Mouse (Mus musculus): ENCODE measurements around the gene Sacs.
A peak's percentile ranks its signal among the peaks of the same experiment; 100 is the strongest.

Gene Sacs

DNA sequence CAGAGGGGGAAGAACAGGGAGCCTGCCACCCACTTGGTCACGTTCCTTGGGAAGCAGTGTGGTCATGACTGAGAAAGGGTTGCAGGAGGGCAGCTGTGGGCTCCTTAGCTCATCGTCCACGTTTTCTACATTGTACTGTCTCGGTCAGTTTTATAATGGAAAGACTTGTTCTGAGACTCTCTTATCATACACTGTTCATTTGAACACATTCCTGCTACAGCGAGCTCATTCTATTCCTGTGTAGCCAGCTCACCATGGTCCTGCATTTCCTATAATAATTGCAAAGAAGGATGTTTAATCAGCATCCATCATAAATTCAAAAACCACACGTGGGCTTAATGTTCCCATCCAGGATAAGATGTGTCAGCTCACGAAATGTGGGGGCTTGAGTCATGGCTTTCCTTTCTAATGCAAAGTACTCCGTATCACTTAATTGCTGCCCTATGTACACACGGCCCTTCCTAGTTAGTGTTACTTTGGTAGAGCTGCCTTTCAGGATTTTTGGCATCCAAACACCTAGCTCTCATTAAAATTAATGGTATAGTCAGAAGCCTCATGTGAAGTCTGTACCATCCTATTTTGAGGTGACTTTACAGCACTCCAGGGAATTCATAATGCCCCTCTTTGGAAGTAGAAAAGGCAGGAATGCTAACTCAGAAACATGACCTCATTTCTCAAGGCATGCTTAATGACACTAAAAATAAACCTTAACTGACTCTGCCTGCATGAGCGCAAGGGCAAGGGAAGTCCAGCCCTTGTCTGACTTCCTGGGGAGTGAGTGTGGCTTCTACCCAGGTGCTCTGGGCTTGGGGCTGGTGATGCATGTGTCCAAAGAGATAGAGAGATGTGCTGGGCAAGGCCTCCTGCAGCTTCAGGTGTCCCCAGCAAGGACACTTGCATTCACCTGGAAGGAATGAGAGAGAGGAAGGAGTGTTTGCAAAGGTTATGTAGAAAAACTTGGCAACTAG is 23.4 kb downstream of the Sacs start:
- DNase-seq (ENCODE audit: low read depth) = no peak

- DNase-seq (ENCODE audit: low read depth) = no peak
Measured at GRCm38 (mm10) chr14:61164461-61164860, 26.2 kb downstream of the Sacs start.

- no peak for DNase-seq (ENCODE audit: low read depth)
Measured at GRCm38 (mm10) chr14:61165929-61166328, 27.7 kb downstream of the Sacs start.

- DNase-seq (ENCODE audit: low read depth) = peak; percentile 15
Measured at GRCm38 (mm10) chr14:61171261-61171970, 33.2 kb downstream of the Sacs start.

DNA sequence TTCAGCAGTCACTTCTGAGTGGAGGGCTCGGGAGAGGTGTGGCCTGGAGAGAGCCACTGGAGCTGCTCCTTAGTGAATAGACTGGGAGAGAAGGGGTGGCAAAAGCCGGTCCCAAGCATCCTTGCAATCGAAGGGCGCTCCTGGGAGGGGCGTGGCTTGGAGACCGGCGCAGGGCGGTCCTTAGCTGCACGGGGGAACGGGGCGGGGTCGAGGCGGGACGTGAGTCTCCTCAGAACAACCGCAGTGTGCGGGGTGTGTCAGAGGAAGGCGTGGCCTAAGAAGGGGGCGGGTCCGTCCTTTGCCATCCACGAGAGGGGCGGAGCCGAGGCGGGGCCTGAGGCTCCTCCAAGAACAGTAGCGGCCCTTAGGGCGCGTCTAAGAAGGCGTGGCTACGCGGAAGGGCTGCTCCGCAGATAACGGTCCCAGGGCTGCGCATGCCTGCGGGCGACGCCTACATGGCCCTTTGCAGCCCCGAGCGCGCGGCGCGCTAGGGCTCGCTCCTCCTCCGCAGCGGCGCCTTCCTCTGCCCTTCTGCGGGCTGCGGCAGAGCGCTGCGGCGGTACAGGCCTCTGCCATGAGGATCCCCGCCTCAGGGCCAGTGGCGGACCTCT is 34.4 kb downstream of the Sacs start:
- DNase-seq (ENCODE audit: low read depth) = peak; percentile 100

- peak; percentile 85 for DNase-seq (ENCODE audit: low read depth)
Measured at GRCm38 (mm10) chr14:61173229-61173628, 35.0 kb downstream of the Sacs start.

DNA sequence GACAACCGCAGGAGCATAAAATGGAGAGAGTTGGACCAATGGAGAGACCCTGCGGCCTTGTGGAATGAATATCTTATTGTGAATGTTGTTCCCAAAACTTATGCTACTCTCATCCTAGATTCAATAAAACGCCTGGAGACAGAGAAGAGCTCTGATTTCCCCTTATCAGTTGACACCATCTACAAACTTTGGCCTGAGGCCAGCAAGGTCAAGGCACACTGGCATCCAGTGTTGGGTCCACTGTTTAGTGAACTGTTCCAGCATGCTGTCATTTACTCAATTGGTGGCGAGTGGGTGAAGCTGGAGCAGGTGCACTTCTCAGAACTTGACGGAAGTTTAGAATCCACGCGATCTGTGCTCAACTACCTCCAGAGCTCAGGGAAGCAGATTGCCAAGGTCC is 53.6 kb downstream of the Sacs start:
- DNase-seq (ENCODE audit: low read depth) = no peak

DNA sequence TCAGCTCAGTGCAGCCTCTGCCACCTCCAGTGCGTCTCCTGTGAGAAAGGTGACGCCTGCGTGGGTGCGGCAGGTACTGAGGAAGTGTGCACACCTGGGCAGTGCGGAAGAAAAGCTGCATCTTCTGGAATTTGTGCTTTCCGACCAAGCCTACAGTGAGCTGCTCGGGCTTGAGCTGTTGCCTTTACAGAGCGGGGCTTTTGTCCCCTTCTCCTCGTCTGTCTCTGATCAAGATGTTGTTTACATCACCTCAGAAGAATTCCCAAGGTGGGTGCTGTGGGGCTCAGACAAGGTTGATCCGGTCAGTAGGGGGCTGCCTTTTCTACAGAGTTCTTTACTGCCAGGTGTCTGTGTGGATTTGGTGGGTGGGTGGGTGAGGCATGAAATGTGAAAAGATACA is 54.1 kb downstream of the Sacs start:
- no peak for DNase-seq (ENCODE audit: low read depth)

GRCm38 (mm10) chr14:61194416-61194815 is 56.2 kb downstream of the Sacs start:
- DNase-seq (ENCODE audit: low read depth) = no peak

DNA sequence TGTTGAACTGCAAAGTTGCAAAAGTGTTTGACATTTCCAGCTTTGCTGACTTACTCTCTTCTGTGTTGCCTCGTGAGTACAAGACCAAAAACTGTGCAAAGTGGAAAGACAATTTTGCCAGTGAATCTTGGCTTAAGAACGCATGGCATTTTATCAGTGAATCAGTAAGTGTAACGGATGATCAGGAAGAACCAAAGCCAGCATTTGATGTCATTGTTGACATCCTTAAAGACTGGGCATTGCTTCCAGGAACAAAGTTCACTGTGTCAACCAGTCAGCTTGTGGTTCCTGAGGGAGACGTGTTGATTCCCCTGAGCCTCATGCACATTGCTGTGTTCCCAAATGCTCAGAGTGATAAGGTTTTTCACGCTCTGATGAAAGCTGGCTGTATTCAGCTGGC is 71.9 kb downstream of the Sacs start:
- no peak for DNase-seq (ENCODE audit: low read depth)

- DNase-seq (ENCODE audit: low read depth) = no peak
Measured at GRCm38 (mm10) chr14:61211754-61212153, 73.5 kb downstream of the Sacs start.

GRCm38 (mm10) chr14:61221166-61221565 is 82.9 kb downstream of the Sacs start:
- no peak for DNase-seq (ENCODE audit: low read depth)

- no peak for DNase-seq (ENCODE audit: low read depth)
Measured at GRCm38 (mm10) chr14:61222506-61222905, 84.2 kb downstream of the Sacs start.

DNA sequence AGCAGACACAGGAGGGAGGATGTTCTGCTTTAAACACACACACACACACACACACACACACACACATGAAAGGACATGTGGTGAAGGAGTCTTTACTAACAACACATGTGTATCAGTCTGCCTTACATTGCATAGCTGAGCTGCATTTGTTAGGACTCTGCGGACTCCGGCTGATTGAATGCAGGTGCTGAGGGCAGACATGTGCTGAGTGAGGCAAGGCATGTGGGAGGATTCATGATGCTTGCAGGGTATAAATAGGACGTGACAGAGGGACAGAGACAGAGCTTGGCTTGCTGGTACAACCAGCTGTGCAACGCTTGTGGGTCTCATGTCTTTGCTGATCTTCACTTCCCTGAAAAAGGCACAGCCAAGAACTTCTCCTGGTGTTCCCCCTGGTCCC is 85.5 kb downstream of the Sacs start:
- no peak for DNase-seq (ENCODE audit: low read depth)

DNA sequence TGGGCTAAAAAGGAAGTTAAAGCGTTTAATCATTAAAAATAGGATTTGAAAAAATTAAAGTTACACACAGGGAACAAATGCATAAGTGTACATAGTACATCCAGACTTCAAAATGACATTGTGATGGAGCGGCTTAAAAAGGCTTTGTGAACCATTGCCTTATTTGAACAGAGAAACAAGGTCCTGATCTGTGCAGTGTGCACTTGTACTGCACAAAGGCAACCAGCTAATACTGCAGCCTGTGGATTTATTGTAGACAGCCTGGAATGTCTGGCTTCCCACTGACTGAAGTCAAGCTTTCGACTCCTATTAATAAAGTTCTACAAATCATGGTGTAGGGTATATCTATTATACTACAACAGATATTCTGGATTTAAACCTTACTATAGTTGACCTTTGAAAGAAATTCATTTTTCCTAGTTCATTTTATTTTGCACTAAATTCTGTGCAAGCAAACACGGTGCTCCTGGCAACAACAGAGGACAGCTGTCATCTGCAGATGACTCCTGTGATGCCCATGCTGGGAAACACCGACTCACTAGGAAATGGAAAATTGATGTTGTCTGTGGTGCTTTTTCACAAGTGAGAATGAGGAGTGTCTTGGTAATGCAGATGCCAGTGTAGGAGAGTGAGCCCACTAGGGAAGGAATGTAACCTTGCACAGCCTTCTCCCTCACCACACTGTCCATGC is 86.3 kb downstream of the Sacs start:
- no peak for DNase-seq (ENCODE audit: low read depth)

DNA sequence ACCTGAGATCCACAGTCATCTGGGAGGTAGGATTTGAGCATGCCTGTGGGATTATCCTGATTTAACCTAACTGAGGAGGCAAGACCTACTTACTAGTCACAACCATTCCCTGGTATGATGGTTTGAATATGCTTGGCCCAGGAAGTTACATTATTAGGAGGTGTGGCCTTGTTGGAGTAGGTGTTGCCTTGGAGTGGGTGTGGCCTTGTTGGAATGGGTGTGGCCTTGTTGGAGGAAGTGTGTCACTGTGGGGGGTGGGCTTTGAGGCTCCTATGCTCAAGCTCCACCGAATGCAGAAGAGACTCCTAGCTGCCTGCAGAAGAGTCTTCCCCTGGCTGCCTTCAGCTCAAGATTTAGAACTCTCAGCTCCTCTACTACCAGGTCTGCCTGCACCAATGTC is 87.9 kb downstream of the Sacs start:
- no peak for DNase-seq (ENCODE audit: low read depth)

- no peak for DNase-seq (ENCODE audit: low read depth)
Measured at GRCm38 (mm10) chr14:61229763-61230162, 91.5 kb downstream of the Sacs start.

DNA sequence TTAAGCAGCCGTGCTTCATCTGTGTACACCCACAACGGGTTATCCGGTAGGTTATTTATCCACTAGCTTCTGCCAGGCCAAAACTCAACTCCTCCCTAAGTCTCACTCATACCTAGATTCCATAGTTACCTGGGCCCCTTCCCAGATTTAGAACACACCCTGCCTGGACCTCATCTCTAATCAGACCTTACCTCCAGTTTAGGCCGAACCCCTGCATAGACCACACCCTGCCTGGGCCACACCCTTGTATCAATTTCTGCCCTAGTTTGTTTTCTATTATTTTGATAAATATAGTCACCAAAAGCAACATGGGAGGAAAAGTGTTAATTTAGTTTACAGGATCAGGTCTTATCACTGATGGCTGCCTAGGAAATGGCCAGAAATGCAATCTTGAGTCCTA is 91.9 kb downstream of the Sacs start:
- DNase-seq (ENCODE audit: low read depth) = no peak

DNA sequence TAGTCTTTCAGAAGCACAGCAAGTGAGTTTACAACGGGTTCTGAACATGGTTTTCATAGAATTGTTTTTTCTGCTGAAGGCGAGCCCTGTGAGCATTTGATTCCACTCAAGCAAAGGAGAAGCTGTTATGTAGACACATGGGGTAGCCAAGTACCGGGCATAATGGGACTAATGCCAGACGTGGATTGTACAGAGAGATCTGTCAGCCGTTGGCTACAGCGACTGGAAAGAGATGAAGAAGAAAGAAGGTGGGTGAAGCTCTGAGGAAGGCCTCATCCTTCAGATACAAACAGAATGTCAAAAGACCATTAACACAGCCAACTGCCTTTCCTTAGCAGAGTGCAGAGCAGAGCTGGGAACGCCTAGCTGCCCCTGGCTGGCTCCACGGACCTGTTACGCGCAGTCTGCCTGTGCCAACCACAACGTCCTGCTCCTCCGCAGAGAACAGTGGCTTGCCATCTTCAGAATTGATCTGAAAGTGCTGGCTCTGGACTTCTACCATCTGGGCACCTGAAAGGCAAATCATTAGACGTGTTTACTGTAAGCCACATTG is 93.8 kb downstream of the Sacs start:
- no peak for DNase-seq (ENCODE audit: low read depth)

DNA sequence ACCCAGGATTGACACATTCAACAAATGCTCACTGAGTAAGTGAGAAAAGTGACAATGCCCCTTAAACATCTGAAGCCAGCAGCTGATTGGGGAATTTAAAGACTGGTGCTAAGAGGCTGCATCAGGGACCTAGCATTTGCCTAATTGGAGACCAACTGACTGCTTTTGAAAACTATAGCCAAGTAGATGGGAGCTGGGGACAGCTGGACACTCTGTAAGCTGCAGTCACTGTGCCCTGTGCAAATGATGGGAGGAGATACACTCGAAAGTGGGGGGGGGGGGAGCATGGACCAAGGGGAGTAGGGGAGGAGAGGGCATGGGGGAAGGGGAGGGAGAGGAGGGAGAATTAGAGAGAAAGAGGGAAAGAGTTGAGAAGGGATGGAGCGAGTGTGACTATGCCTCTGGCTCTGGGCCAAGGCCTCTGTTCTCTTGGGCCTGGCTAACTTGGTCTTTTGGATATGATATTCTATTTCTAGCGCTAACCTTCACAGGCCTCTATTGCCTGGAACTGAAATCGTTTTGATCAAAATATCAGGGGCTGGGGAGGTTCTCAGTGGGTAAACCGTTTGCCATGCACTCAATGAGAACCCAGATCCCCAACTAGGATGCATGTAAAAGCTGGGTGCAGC is 97.7 kb downstream of the Sacs start:
- no peak for DNase-seq (ENCODE audit: low read depth)

DNA sequence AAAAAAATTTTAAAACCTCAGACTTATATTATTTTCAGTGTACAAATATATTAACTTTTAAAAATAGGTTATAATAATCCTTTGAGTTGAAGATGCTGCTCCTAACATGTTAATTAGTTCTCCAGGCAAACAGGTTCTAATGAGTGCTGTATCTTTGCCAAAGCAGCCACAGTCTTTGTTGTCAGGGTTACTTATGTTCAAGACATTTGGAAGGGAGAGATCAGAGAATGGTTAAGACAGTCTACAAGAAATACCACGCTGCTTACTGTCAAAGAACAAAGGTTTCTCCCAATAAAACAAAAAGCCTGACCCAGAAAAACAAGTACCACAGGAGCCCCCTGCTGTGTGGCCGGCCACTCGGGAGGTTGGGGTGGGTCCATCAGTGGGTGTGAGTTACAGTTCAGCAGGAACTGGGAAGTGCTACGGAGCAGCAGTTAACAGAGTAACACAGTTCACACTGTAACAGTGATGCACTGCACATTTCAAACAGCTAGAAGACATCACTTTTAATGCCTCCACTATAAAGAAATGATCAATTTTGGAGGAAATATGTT is 98.9 kb downstream of the Sacs start:
- no peak for DNase-seq (ENCODE audit: low read depth)
